Mouse (Mus musculus) brain, embryonic 14.5 days (tissue): ENCODE measurements around the gene Gnaq.

Experiments used
- CTCF ChIP-seq: fragments of 200-500 bp; IDR thresholded peaks from 2 replicates; pipeline ENCODE4 v1.5.1; 2012; ENCODE audit warnings: inconsistent platforms, mild to moderate bottlenecking, moderate library complexity, borderline replicate concordance; ENCODE audit not compliant: insufficient read depth, insufficient read length; ENCODE audit errors: extremely low read depth
- POLR2A ChIP-seq: fragments of 200-500 bp; IDR thresholded peaks from 2 replicates; pipeline ENCODE4 v1.6.1; 2012; ENCODE audit warnings: mild to moderate bottlenecking, inconsistent platforms, borderline replicate concordance; ENCODE audit not compliant: poor library complexity, insufficient read depth, insufficient read length, severe bottlenecking; ENCODE audit errors: extremely low read depth

DNA sequence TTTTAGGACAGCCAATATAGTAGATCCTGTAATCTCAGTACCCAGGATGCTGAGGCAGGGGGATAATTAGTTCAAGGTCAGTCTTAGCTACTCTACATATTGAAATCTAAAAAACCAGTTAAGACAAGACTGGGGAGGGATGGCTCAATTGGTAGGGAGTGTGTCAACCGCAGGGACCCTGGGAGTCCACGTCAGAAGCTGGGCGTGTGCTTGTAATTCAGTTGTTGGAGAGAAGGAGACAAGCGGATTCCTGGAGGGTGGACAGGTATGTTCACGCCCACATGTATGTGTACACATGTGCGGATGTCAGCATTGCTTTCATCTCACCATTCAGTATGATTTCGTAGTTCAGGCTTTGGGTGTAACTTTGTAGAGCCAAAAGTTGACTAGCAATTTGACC, 24.5 kb downstream of the Gnaq start:
- TF ChIP-seq POLR2A = no peak
- TF ChIP-seq CTCF = no peak
